Mouse (Mus musculus): ENCODE data around the gene Dvl1.
A peak's percentile ranks its signal among the peaks of the same experiment; 100 is the strongest.

The Dvl1 gene

GRCm38 (mm10) chr4:155886330-155886729, 39.1 kb downstream of the Dvl1 start:
- no peak for DNase-seq

GRCm38 (mm10) chr4:155887674-155888073, 40.5 kb downstream of the Dvl1 start:
- DNase-seq: no peak

GRCm38 (mm10) chr4:155888181-155888580, 41.0 kb downstream of the Dvl1 start:
- no peak for DNase-seq

DNA sequence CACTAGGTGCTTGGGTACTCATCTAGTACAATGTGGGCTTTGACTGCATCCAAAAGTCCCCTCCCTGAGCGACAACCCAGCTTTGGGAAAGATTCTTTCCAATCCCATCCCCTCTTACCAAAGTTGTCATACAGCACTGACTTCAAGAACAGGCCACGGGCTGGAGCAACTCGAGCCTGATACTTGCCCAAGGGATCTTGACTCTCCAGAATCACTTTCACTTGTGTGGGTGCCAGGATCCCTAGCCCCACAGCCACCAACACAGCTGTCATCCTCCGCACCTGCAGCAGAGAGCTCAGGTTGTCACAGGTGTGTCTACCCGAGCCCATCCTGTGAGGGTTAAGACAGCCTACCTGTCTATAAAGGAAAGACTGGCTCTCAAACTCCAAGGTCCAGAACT, 42.1 kb downstream of the Dvl1 start:
- no peak for DNase-seq

DNA sequence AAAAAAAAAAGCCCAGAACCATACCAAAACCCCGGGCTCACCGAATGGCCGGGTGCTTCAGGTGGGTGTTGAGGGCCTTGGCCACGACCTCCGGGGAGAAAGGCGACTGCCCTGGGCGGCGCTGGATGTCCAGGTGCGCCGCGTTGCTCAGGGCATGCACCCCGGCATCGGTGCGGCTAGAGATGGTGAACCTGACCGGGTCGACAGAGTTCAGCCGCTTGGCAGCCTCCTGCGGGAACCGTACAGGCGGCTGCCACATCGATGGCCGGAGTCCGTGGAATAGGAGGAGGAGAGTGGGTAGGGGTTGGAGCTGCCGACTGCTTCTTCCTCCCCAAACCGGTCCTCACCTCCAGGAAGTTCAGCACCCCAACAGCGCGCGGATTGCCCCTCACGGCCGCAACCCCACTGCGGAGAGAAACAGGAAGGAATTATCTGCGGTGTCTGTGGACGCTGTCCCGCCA, 43.8 kb downstream of the Dvl1 start:
- no peak for DNase-seq

- peak; percentile 98 for DNase-seq
Measured at GRCm38 (mm10) chr4:155891551-155892001, 44.4 kb downstream of the Dvl1 start, which contains the start of the genes Pusl1 and Acap3. TSS of gene Pusl1 (minus strand) at chr4:155891781. TSS of gene Acap3 (plus strand) at chr4:155891822.

DNA sequence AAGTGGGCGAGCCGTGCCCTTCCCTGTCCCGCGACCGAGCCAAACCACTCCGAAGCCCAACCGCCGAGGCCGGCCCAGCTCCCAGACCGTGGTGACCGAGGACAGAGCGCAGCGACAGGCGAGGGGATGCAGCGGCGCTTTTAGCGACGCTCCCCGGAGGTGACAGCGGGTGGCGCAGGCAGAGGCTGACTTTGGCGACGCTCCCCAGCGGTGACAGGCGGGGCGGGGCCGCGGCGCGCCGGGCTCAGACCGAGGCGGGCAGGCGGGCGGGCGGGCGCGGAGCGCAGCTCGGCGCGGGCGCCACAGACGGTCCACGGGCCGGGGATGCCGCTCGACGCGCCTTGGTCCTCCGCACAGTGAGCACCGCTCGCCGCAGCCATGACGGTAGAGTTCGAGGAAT, 44.8 kb downstream of the Dvl1 start:
- peak; percentile 93 for DNase-seq

DNA sequence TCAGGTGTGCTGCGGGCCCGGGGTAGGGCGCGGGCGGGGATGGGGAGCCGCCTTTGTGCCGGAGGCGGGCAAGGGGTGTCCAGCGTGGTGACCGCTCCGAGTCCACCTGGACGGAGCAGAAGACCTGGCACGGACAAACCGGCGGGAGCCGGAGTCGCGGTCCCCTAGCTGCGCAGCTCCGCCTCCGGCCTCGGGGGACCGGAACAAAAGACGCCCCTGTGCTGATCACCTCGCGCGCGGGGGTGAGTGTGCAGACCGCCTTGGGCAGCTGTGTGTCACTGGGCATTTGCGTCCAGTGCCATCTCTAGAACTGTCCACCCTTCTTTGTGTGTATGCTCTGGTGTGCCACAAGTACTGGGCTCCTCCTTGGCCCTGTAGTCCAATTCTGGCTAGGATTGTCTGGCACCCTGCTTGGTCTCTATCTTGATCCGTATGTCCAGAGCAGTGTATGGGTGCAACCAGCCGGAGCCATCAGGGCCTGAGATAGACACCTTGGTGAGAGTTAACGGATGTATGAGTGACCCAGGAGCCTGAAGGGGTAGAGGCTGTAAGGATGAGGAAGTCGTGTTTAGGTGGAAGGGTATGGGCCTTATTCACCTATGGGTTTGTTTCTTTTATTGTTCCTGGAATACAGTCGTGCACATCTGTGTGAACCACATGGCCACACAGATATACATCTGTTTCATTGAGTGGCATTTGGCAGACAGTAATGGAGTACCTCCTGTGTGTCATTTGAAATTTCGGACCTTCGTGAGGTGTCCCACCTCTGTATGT, 45.4 kb downstream of the Dvl1 start:
- DNase-seq: peak; percentile 63

DNA sequence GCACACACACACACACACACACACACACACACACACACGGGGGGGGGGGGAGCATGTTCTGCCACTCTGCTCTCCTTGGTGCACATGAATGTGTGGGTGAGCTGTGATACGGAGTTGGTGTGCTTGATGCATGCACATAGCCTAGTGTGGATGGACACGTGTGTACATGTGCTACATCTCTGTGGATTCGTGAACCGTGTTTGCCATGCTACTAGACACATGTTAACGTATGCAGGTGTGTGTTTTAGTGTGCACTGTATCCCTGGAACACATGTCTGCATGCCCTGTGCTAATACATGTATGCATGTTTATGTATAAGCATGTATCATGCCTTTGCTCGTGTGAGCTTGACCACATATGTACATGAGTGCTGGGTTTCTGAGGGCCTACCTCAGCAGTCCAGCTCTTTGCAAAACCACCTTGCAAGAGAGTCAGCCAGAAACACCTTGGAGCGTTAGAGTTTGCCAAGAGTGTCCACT, 46.0 kb downstream of the Dvl1 start:
- no peak for DNase-seq

GRCm38 (mm10) chr4:155894311-155894881, 47.2 kb downstream of the Dvl1 start:
- no peak for DNase-seq

GRCm38 (mm10) chr4:155895216-155895615, 48.0 kb downstream of the Dvl1 start:
- no peak for DNase-seq

DNA sequence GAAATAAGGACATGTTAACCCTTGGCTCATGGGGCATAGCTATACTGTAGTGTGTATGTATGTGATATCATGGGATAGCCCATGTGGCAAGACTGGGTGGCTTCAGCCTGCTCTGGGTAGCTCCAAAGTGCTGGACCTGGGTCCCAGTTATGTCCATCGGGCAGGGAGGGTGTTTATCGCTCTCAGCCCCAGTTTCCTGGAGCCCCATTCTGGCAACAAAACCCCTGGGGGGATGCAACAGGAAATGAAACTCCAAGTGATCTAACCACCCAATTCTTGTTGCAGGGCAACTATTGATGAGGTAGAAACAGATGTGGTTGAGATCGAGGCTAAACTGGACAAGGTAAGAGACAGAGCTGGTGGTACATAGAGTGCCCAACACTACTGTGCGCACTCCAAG, 48.6 kb downstream of the Dvl1 start:
- no peak for DNase-seq

DNA sequence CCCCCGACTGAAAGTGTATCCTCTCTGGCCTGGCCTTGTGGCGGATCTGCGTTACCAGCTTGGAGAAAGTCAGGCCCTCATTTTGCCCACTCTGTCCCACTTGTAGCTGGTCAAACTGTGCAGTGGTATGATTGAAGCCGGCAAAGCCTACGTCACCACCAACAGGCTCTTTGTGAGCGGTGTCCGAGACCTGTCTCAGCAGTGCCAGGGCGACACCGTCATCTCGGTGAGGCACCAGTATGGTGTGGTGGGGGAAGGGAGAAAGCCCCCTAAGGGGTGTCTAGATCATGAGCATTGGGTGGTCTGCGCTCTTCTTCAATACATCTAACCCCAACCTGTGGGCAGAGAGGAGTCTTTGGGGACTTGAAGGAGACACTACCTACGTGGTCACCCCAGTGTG, 49.3 kb downstream of the Dvl1 start:
- DNase-seq: no peak

GRCm38 (mm10) chr4:155898318-155898717, 51.1 kb downstream of the Dvl1 start:
- DNase-seq: no peak

GRCm38 (mm10) chr4:155899355-155899754, 52.2 kb downstream of the Dvl1 start:
- DNase-seq: no peak

DNA sequence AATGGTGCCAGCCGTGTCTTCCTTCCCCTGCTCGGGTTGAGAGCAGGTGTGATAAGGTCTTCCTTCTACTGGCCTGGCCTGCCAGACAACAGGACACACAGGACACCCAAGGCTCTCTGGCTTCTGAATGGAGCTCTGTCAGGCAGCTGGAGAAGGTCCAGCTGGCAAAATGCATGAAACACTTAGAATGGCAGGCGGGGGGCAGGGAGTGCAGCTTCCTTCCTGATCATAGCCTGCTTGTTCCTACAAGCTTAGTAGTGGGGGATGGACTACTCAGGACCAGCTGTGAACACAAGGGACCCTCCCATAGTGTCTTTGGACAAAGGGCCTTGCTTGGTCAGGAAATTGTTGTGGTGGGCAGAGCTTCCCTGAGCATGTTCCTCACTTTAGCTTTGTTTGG, 54.0 kb downstream of the Dvl1 start:
- no peak for DNase-seq

DNA sequence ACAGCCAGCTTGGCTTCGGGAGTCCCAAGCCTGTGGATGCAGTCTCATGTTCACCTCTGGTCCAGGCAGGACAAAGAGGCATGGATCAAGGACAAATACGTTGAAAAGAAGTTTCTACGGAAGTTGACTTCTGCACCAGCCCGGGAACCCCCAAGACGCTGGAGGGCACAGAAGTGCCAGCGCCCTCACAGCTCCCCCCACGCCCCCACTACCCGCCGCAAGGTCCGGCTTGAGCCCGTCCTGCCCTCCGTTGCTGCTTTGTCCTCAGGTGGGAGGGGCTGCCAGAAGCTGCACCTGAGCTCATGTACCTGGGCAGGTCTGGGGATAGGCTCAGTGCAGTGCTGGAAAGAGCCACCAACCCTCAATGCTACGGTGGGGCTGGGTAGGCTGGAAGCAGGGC, 56.0 kb downstream of the Dvl1 start:
- DNase-seq: no peak

- peak; percentile 29 for DNase-seq
Measured at GRCm38 (mm10) chr4:155904318-155905102, 57.3 kb downstream of the Dvl1 start.

- DNase-seq: no peak
Measured at GRCm38 (mm10) chr4:155905634-155906033, 58.4 kb downstream of the Dvl1 start.

DNA sequence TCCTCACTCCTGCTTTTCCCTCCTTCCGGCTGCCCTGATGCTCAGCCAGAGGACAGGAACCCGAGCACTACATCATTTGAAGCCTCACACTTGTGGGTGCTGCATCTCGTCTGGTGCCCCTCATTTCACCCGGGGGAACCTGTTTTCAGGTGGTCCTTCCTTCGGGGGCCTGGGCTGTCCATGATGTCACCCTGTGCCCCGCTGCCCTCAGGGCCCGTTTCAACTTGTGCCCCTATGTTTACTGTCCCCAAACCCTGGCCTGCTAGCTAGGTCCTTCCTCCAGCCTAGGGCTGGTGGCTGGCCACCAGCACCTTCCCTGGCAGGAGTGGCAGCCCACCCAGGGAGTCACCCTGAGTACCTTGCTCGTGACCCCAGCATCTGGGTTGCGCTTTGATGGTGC, 58.9 kb downstream of the Dvl1 start:
- DNase-seq: no peak

DNA sequence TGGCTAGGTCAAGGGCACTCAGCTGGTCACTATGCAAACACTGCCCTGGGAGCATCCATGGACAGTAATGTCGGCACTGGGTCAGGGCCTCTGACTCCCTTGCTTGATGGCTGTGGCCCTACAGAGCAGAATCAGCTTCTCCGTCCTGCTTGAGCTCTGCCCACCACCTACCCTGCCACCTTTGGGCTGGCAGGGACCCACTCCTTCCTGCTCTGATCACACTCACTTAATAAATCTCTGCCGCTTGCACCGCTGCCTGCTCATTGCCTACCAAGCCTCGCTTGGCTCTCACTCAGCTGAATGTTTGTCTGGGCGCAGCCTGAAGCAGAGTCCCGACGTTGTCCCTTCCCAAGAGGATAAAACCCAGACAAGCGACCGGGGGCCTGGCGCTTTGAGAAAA, 59.8 kb downstream of the Dvl1 start:
- DNase-seq: no peak

- DNase-seq: no peak
Measured at GRCm38 (mm10) chr4:155908281-155908680, 61.1 kb downstream of the Dvl1 start.

GRCm38 (mm10) chr4:155908751-155909150, 61.5 kb downstream of the Dvl1 start:
- no peak for DNase-seq
